Mouse (Mus musculus): Measurements from ENCODE around the gene Oxsr1.

DNA sequence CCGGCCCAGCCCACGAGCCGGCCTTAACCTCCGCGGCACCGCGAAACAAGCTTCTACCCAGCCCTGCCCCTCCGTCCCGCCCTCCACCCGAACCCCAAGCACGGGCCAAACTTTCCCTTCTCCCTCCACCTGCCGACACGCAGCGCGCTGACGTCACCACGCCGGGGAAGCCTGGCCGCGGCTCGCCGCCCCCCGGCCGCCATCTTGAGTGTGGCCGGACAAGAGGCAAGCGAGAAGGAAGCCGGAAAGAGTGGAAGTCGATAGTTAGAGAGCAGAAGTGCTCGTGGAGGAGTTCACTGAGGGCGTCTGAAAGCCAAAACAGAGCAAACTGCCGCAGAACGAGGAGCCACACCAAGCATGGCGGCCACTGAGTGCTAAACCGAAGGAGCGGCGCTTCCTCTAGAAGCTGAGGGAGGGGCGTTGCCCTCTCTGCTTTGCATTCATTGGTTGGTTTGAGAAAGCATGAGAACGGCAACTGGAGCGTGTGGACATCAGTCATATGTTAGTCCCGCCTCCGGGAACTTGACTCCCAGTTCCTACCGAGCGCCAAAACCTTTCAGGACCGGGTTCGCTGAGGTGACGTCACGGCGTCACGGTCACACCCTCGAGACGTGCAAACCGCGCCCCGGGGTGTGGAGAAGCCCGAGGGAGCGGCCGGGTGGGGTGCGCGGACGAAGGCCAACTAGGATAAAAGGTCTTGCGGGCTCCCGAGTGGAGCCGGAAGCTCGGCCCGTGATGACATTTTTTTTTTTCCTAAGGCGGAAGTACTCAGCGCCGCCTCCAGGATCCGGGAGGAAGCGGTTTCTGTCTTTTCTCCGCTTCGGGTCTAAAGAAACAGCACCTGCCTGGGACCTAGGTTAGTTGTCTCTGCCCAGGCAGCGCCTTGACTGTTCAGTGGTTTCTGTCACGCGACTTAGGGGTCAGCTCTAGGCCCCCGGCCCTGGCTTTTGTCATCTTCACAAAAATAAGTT lies at the start of gene Oxsr1:
- TF ChIP-seq POLR2A (IDR thresholded peaks at IDR 0.05; ENCODE audit: borderline replicate concordance, extremely low read depth, insufficient read depth, insufficient read length, poor library complexity, severe bottlenecking) (peak; percentile 25; the same call in 1 of the 2 replicates), CTCF (IDR thresholded peaks at IDR 0.05; ENCODE audit: borderline replicate concordance, extremely low read depth, insufficient read depth, insufficient read length) (peak; percentile 62)

Data from brain, embryonic 14.5 days (tissue).